Mouse (Mus musculus): ENCODE measurements at regions not wholly inside any gene's neighbourhood (a gene's known extent, or its start where the extent isn't known, plus 50 kb on each side); places are given as distances from the start of the nearest gene placed in this dataset.

DNA sequence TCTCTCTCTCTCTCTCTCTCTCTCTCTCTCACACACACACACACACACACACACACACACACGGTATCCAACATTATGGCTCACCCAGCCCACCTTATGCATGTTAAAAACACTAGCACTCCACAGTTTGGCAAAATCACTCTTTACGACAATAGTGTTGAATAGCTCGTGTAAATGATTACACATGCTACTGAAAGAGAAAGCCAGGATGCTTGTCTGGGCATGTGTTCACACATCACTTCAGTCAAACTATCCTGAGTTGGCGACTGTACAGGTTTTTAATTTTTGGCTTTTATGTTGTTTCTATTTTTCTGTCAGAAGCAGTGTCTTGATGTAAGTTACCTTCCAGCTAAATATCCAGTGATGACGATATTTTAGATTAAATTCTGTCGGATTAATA is 203.6 kb upstream of the Cxcr4 start:
- H3K4me2 ChIP-seq: no peak overlapping the region
- 79% methylated on average over 6 of the region's 6 CpGs for WGBS

DNA sequence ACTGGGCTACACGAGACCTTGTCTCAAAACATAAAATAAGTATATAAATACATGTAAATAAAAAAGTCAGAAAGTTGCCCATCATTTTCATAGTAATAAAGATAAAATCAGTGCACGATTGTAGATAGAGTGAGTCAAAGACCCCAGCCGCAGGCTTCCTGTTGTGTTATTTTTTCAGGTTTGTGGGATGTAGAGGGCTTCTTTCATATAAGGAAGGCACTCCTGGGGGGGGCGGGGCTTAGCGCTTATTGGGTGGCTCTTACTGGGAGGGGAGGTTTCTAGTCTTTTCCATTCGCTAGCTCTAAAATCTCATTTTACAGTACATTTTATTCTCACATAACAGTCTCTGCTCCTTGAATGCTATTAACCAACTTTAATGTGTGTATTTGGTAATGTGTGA is 198.8 kb upstream of the Cxcr4 start:
- H3K9ac ChIP-seq: no peak overlapping the region
- no peaks in the 10 kb centered on the region for H3K9me3 ChIP-seq
- H3K36me3 ChIP-seq: no peaks in the 10 kb centered on the region
- H3K4me1 ChIP-seq: no peaks in the 10 kb centered on the region
- H3K27ac ChIP-seq: no peak overlapping the region
- WGBS: 89% methylated on average over 6 of the region's 6 CpGs
- H3K4me2 ChIP-seq: no peak overlapping the region
- ATAC-seq (ENCODE audit: borderline replicate concordance, extremely low read depth, low FRiP score, low TSS enrichment): no peak
- no peaks in the 10 kb centered on the region for H3K27me3 ChIP-seq
- H3K4me3 ChIP-seq: no peak overlapping the region

More for the DNA sequence above, 203.6 kb upstream of the Cxcr4 start:
- no peaks in the 10 kb centered on the region for H3K27me3 ChIP-seq
- H3K9me3 ChIP-seq: no peaks in the 10 kb centered on the region
- no peak overlapping the region for H3K27ac ChIP-seq
- ATAC-seq (ENCODE audit: borderline replicate concordance, extremely low read depth, low FRiP score, low TSS enrichment): no peak
- H3K4me3 ChIP-seq: no peak overlapping the region
- H3K9ac ChIP-seq: no peak overlapping the region
- H3K36me3 ChIP-seq: no peaks in the 10 kb centered on the region
- H3K4me1 ChIP-seq: no peaks in the 10 kb centered on the region

DNA sequence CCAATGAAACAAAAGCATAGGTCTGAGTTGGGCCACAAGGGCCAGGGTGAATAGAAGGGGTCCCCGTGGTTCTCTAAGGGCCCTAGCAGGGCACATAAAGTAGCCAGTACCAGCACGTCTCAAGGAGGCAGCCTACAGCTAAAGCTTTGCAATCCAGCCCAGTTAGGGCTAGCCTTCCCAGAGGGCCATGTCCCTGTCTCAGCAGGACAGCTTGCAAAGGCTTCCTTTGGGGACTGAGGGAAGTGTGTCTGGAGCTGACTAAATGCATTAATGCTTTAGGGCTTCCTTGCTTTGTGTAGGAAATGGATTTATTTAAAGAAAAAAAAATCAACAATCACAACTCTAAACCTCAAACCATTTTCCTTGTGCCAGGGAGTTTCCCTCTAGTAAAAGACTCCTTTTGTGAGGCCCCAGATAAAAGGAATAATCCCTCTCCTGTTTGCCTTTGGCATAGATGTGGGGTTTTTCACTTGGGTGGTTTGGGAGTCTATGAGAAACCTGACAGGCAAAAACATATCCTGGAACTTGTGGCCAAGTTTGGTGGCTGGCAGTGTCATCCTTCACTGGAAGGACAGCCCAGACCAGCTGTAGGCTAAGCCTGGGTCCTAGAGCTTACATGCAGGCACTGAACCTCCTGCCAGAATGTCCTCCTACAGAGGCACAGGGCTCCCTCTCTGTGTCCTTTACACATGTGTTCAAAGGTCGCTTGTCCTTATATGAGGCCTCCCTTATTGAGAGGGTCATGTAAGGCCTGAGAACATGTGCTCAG is 197.7 kb upstream of the Cxcr4 start:
- WGBS: 81% methylated on average over 3 of the region's 3 CpGs
- ATAC-seq (ENCODE audit: borderline replicate concordance, extremely low read depth, low FRiP score, low TSS enrichment): no peak
- H3K4me3 ChIP-seq: no peak overlapping the region
- no peaks in the 10 kb centered on the region for H3K27me3 ChIP-seq
- no peak overlapping the region for H3K27ac ChIP-seq
- no peak overlapping the region for H3K4me2 ChIP-seq
- no peaks in the 10 kb centered on the region for H3K4me1 ChIP-seq
- H3K9me3 ChIP-seq: no peaks in the 10 kb centered on the region
- no peak overlapping the region for H3K9ac ChIP-seq
- H3K36me3 ChIP-seq: no peaks in the 10 kb centered on the region

DNA sequence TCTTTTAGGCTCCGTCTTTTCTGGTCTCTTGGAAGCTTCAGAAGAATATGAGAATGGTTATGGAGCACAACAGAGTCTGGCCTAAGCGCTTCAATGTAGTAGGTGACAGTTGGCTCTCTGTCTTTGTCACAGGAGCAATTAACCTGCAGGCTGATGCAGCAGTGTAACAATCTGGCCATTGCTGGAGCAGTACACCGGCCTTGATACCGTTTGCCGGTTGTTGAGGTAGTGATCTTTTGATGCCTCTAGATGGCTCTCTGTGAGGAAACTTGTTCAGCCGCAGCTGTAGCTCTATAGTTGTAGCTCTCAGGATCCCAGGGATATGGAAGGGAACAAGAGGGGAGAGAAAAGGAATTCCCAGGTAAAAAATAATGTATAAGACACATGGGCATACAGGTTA is 196.1 kb upstream of the Cxcr4 start:
- Histone ChIP-seq H3K36me3 (no peaks in the 10 kb centered on the region), H3K4me3 (no peak overlapping the region), H3K27ac (no peak overlapping the region), H3K9ac (no peak overlapping the region), H3K4me2 (no peak overlapping the region), H3K4me1 (no peaks in the 10 kb centered on the region), H3K27me3 (no peaks in the 10 kb centered on the region), H3K9me3 (no peaks in the 10 kb centered on the region)
- WGBS: 50% methylated on average over 6 of the region's 6 CpGs
- ATAC-seq (ENCODE audit: borderline replicate concordance, extremely low read depth, low FRiP score, low TSS enrichment): no peak

DNA sequence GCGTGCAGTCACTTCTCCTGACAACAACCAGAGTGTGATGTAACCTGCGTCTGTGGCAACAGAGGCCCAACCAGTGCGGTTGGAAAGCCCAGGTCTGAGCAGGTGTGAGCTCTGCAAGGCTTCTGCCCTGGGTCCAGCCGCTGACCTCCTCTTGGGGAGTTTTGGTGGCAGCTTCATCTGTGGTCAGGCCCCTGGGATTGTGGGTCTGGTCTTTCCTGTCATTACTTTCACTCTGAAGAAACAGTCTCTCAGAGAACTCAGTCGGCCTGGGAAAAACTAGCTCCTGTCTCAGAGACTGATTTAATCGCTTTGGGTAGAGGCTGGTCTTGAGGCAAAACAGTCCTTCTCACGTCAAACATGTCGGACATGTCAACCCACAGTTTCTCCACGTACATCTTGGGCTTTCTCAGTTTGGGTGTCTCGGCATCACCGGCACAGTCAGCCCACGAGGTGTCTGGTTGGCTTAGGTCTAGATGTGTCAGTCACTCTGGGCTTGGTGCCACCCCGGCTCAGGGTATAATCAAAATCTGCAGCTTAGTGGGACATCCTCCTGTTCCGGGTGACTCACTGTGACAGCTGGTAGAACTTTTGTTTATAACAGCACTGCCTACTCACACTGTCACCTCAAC is 195.0 kb upstream of the Cxcr4 start:
- Histone ChIP-seq H3K4me1 (no peaks in the 10 kb centered on the region), H3K27me3 (no peaks in the 10 kb centered on the region), H3K27ac (no peak overlapping the region), H3K36me3 (no peaks in the 10 kb centered on the region), H3K4me3 (no peak overlapping the region), H3K9ac (no peak overlapping the region), H3K9me3 (no peaks in the 10 kb centered on the region), H3K4me2 (no peak overlapping the region)
- no peak for ATAC-seq (ENCODE audit: borderline replicate concordance, extremely low read depth, low FRiP score, low TSS enrichment)
- 57% methylated on average over 14 of the region's 14 CpGs for WGBS

DNA sequence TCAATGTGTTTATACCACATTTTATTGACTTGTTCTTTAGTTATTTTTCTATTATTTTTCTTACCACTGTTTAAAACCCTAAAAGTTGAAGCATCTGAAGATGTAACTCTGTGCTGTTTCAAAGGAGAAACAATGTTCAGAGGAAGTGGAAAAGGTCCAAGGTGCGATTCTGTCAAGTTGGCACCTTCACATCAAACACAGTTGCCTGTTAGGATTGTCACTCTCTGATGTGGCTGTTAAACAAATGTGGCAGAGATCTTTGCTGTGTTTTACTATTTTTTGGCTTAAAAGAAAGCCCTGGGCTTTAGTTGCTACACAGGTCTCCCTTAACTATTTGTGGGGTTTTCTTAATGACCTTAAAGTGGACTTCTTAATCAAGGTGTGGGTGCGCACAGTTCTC is 190.2 kb upstream of the Cxcr4 start:
- no peak for ATAC-seq (ENCODE audit: borderline replicate concordance, extremely low read depth, low FRiP score, low TSS enrichment)

DNA sequence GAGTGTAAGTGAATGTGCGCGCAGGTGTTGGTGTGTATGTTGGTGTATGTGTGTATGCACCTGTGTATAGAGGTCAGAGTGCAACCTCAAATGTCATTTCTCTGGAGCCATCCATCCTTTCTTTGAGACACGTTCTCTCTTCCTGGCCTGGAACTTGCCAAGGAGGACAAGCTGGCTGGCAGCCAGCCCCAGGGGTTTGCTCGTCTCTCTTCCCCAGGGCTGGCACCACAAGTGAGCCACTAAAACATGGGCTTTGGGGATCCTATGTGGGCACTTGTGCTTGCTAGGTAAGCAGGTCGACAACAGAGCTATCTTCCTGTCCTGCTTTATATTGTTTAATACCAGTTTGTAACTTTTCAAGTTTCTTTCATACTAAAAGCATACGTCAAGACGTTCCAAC is 189.8 kb upstream of the Cxcr4 start:
- H3K36me3 ChIP-seq: no peaks in the 10 kb centered on the region
- no peak for ATAC-seq (ENCODE audit: borderline replicate concordance, extremely low read depth, low FRiP score, low TSS enrichment)
- H3K27ac ChIP-seq: no peak overlapping the region
- H3K4me2 ChIP-seq: no peak overlapping the region
- H3K9ac ChIP-seq: no peak overlapping the region
- WGBS: 55% methylated on average over 7 of the region's 7 CpGs
- no peaks in the 10 kb centered on the region for H3K9me3 ChIP-seq
- no peaks in the 10 kb centered on the region for H3K4me1 ChIP-seq
- no peaks in the 10 kb centered on the region for H3K27me3 ChIP-seq
- no peak overlapping the region for H3K4me3 ChIP-seq

More for the DNA sequence above, 190.2 kb upstream of the Cxcr4 start:
- Histone ChIP-seq H3K9ac (no peak overlapping the region), H3K4me2 (no peak overlapping the region), H3K36me3 (no peaks in the 10 kb centered on the region), H3K27ac (no peak overlapping the region), H3K4me3 (no peak overlapping the region), H3K27me3 (no peaks in the 10 kb centered on the region), H3K9me3 (no peaks in the 10 kb centered on the region), H3K4me1 (no peaks in the 10 kb centered on the region)
- WGBS: 75% methylated on average over 2 of the region's 2 CpGs

DNA sequence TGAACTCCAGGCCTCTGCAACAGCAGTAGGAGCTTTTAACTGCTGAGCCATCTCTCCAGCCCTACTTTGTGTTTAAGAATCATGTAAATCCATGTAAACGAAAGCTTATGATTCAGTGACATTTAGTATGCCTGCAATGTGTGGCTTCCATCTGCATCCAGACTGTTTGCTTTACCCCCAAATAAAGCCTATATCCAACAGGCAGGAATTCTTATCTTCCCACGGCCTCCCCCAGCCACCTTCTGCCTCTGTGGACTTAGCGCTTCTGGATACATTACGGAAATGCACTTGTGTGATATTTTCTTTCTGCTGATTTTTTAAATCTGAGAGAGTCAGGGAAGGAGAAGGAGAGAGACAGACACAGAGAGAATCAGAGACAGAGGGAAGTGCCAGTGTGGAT is 189.2 kb upstream of the Cxcr4 start:
- H3K27ac ChIP-seq: no peak overlapping the region
- no peaks in the 10 kb centered on the region for H3K36me3 ChIP-seq
- no peak for ATAC-seq (ENCODE audit: borderline replicate concordance, extremely low read depth, low FRiP score, low TSS enrichment)

DNA sequence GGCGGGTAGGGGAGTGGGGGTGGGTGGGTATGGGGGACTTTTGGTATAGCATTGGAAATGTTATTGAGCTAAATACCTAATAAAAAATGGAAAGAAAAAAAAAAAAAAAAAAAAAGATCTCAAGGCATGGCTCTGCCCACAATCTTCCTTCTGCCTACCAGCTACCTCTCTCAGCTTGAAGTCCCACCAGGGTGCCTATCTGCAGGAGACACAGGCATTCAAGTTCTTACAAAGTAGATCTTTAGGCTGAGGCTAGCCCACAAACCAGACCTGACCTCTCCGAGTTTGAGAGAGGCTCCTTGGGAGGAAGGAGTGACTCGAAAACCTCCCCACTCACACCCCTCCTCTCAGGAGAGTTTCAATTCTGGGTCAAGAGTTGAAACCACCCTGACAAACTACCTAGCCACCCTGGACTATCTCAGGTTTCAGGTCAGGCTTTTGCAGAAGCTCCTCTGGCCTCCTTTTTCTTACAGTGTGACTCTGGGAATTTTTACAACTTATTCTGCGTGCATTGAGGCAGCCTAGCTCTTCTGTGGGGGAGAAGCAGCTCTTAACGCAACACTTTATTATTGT is 187.6 kb upstream of the Cxcr4 start:
- no peak overlapping the region for H3K9ac ChIP-seq
- H3K4me3 ChIP-seq: no peak overlapping the region
- no peak overlapping the region for H3K27ac ChIP-seq
- no peak overlapping the region for H3K4me2 ChIP-seq
- H3K27me3 ChIP-seq: no peaks in the 10 kb centered on the region
- WGBS: 63% methylated on average over 5 of the region's 5 CpGs
- no peaks in the 10 kb centered on the region for H3K36me3 ChIP-seq
- ATAC-seq (ENCODE audit: borderline replicate concordance, extremely low read depth, low FRiP score, low TSS enrichment): no peak
- no peaks in the 10 kb centered on the region for H3K4me1 ChIP-seq
- no peaks in the 10 kb centered on the region for H3K9me3 ChIP-seq

More for the DNA sequence above, 189.2 kb upstream of the Cxcr4 start:
- Histone ChIP-seq H3K9me3 (no peaks in the 10 kb centered on the region), H3K9ac (no peak overlapping the region), H3K4me3 (no peak overlapping the region), H3K4me2 (no peak overlapping the region), H3K4me1 (no peaks in the 10 kb centered on the region), H3K27me3 (no peaks in the 10 kb centered on the region)
- 62% methylated on average over 4 of the region's 4 CpGs for WGBS

DNA sequence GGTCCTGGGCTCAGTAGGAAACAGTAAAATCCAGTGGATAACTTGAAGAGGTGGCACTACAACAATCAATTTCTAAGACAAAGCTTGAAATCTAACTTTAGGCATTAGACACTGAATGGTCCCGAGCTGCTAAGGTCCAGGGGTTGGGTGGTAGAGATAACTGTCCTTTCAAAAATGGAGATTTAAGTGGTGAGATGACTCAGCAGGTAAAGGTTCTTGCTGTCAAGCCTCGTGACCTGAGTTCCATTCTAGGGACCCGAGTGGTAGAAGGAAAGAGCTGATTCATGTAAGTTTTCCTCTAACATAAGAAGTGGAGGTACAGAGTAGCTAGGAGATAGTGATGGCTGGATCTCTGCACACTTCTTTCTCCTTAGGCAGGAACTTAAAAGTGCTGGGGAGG is 180.3 kb upstream of the Cxcr4 start:
- H3K27me3 ChIP-seq: no peaks in the 10 kb centered on the region
- no peaks in the 10 kb centered on the region for H3K9me3 ChIP-seq
- WGBS: 72% methylated on average over 3 of the region's 3 CpGs
- no peak overlapping the region for H3K9ac ChIP-seq
- no peaks in the 10 kb centered on the region for H3K36me3 ChIP-seq
- no peak overlapping the region for H3K4me3 ChIP-seq
- H3K4me1 ChIP-seq: no peaks in the 10 kb centered on the region
- no peak overlapping the region for H3K27ac ChIP-seq
- no peak for ATAC-seq (ENCODE audit: borderline replicate concordance, extremely low read depth, low FRiP score, low TSS enrichment)
- no peak overlapping the region for H3K4me2 ChIP-seq

DNA sequence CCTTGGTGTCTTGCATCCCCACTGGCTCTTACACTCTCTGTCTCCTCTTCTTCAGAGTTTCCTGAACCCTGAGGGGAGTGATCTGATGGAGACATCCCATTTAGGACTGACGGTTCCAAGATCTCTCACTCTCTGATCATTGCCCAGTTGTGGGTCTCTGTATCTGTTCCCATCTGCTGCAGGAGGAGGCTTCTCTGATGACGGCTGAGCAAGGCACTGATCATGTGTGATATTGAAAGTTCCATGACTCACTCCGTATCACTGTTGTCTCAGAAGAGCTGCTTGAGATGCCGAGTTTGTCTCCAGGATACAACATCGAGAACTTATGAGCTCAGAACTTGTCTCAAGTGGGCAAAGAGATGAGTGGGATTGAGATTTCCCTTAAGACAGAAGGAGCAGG is 178.7 kb upstream of the Cxcr4 start:
- WGBS: 86% methylated on average over 5 of the region's 5 CpGs
- Histone ChIP-seq H3K4me1 (no peaks in the 10 kb centered on the region), H3K9ac (no peak overlapping the region), H3K4me2 (no peak overlapping the region), H3K36me3 (no peaks in the 10 kb centered on the region), H3K9me3 (no peaks in the 10 kb centered on the region), H3K4me3 (no peak overlapping the region), H3K27me3 (no peaks in the 10 kb centered on the region), H3K27ac (no peak overlapping the region)
- ATAC-seq (ENCODE audit: borderline replicate concordance, extremely low read depth, low FRiP score, low TSS enrichment): no peak

DNA sequence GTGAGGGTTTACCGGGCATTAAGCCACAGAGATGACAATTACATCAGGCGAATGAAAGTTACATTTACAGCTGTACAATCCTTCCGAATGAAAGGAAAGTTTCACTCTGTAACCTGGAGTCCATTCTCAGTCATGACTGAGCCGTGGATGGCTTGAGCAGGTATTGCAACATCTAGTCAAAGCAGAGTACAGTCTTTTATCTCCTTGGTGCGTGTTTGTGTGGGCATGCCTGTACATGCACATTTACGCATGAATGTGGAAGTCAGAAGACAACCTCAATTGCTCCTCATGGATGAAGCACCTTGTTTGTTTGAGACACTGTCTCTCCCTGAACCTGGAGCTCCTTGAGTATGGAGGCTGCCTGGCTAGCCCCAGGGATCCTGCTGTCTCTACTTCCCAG is 175.9 kb upstream of the Cxcr4 start:
- Histone ChIP-seq H3K4me3 (no peak overlapping the region), H3K9me3 (no peaks in the 10 kb centered on the region), H3K27me3 (no peaks in the 10 kb centered on the region), H3K27ac (no peak overlapping the region), H3K4me1 (no peaks in the 10 kb centered on the region), H3K9ac (no peak overlapping the region), H3K36me3 (no peaks in the 10 kb centered on the region), H3K4me2 (no peak overlapping the region)
- 90% methylated on average over 6 of the region's 6 CpGs for WGBS
- no peak for ATAC-seq (ENCODE audit: borderline replicate concordance, extremely low read depth, low FRiP score, low TSS enrichment)

All from lung, embryonic 15.5 days (tissue).